Mouse (Mus musculus) liver, embryonic 14.5 days (tissue): Measurements from ENCODE around the gene Snapc3. TPM values are rescaled to one million over a fixed set of nuclear protein-coding genes. Genes with fewer than 3 reads are reported as not detected.

ENCODE experiments used
- ATAC-seq: fragments of 200-750 bp; cut with Nextera tagmentation; 2 replicates; pipeline ENCODE4 v1.8.0; 2017; ENCODE audit warnings: moderate number of reproducible peaks, mild to moderate bottlenecking, moderate library complexity; ENCODE audit not compliant: insufficient read depth
- DNase-seq, 3 experiments: peaks; one replicate each; pipeline ENCODE4 v3.0.0-alpha.2; 2012 to 2013; ENCODE audit warnings: low read depth in 3 of 3, low spot score in 3 of 3
- H3K27ac ChIP-seq: fragments of 300-500 bp; sonication (generic); 2 replicates; pipeline ENCODE4 v1.5.1; 2014; ENCODE audit warnings: moderate library complexity, mild to moderate bottlenecking, control low read depth, inconsistent platforms
- H3K27me3 ChIP-seq: fragments of 300-500 bp; sonication (generic); 2 replicates; pipeline ENCODE4 v1.6.1; 2014; ENCODE audit warnings: mild to moderate bottlenecking, low read length, moderate library complexity; ENCODE audit not compliant: control insufficient read depth, insufficient read depth
- H3K36me3 ChIP-seq: fragments of 300-500 bp; sonication (generic); replicated peaks from 2 replicates; pipeline ENCODE4 v1.6.1; 2014; ENCODE audit warnings: low read depth; ENCODE audit not compliant: control insufficient read depth, insufficient read depth
- H3K4me1 ChIP-seq, 2 experiments: fragments of 200-500 bp in 1 of 2; fragments of 300-500 bp in 1 of 2; sonication (generic) in 1 of 2; replicated peaks; 2 replicates each; pipeline ENCODE4 v1.6.1; 2012 to 2014; ENCODE audit warnings: antibody characterized with exemption in 1 of 2, inconsistent platforms in 1 of 2, low read length in 1 of 2; ENCODE audit not compliant: control insufficient read depth in 2 of 2, insufficient read depth in 2 of 2
- H3K4me2 ChIP-seq: fragments of 300-500 bp; sonication (generic); 2 replicates; pipeline ENCODE4 v1.6.1; 2014; ENCODE audit warnings: low read depth, mild to moderate bottlenecking, control low read depth, moderate library complexity
- H3K4me3 ChIP-seq, 2 experiments: fragments of 200-500 bp in 1 of 2; fragments of 300-500 bp in 1 of 2; sonication (generic) in 1 of 2; 2 replicates each; pipeline ENCODE4 v1.5.1; 2012 to 2014; ENCODE audit warnings: low read depth in 2 of 2, low read length in 2 of 2, mild to moderate bottlenecking in 2 of 2, control low read depth in 1 of 2, inconsistent platforms in 1 of 2, moderate library complexity in 1 of 2; ENCODE audit not compliant: insufficient read depth in 1 of 2
- H3K9ac ChIP-seq: fragments of 300-500 bp; sonication (generic); replicated peaks from 2 replicates; pipeline ENCODE4 v1.6.1; 2014; ENCODE audit warnings: mild to moderate bottlenecking, control low read depth, moderate library complexity
- H3K9me3 ChIP-seq: fragments of 300-500 bp; sonication (generic); 2 replicates; pipeline ENCODE4 v1.6.1; 2016; ENCODE audit warnings: low read length, mixed read lengths; ENCODE audit not compliant: control insufficient read depth
- CTCF ChIP-seq: IDR thresholded peaks from 2 replicates; pipeline ENCODE4 v1.5.1; 2016; ENCODE audit warnings: antibody characterized with exemption, low read depth, control low read depth
- EP300 ChIP-seq: IDR thresholded peaks from 2 replicates; pipeline ENCODE4 v1.6.1; 2016; ENCODE audit warnings: antibody characterized with exemption, low read depth
- WGBS: fragments of 180-500 bp; shearing (Covaris S2); extraction: QIAGEN DNeasy Blood & Tissue Kit; methylation state at CpG from one replicate; pipeline ENCODE4 v1.1.7; 2014; ENCODE audit not compliant: insufficient replicate concordance; 5-methylcytosine and 5-hydroxymethylcytosine counted together
- polyA plus RNA-seq, 2 experiments: library from polyadenylated mRNA; depleted of rRNA in 1 of 2; stranded (reverse) in 1 of 2; unstranded in 1 of 2; fragments of >200 nt; fragmentation: Nextera tagmentation in 1 of 2; extraction: Ambion mirVana in 1 of 2; gene quantifications; 2 replicates each; pipeline versions ENCODE4 v1.2.1 to v1.2.3; 2012 to 2014

The Snapc3 gene
- polyA plus RNA-seq, 2 experiments = 6.4 to 8.3 TPM

DNA sequence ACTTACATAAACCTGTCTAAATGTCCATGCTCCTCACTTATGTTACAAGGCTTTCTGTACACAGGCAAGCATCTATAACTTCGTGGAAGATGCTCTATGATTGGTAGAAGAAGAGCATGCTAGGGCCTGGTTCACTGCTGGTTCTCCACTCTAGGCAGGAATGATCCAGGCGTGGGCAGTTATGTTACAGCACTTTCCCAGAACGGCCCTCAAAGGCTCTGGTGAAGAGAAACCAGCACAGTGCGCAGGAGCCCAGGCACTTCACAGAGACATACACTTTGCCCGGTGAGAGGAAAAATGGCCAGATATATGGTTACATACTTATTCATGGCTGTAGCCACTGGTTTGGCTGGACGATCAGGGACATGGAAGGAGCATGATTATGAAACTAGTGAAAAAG is 37.8 kb upstream of the Snapc3 start:
- Histone ChIP-seq H3K9me3 (no peaks in the 10 kb centered on the region), H3K4me2 (no peak overlapping the region), H3K27ac (no peak overlapping the region), H3K36me3 (no peaks in the 10 kb centered on the region), H3K27me3 (no peaks in the 10 kb centered on the region), H3K4me3 (no peak overlapping the region), H3K9ac (no peak overlapping the region), H3K4me1 (no peaks in the 10 kb centered on the region)
- 64% methylated on average over 6 of the region's 6 CpGs for WGBS
- ATAC-seq (no peak), DNase-seq (no peak)
- TF ChIP-seq CTCF (no peak), EP300 (no peak)

DNA sequence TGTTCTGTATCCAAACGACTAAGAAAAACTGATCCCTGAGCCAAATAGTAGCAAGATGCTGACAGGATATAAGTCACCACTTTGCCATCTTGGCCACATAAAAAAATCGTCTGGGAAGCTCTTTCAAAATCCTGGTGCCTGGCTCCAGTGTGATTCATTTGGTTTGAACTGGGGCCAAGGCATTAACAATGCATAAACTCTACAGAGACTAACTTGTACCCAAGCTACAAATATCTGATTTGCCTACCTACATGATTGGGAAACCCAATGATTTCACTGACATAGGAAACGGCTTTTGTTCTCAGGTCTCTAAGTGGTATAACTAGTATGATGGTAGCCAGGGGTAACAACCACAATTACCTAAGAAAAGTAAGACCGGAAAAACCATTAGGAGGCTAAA is 37.3 kb upstream of the Snapc3 start:
- 56% methylated on average over 4 of the region's 4 CpGs for WGBS
- ATAC-seq = no peak
- no peaks in the 10 kb centered on the region for H3K4me1 ChIP-seq
- H3K9me3 ChIP-seq = no peaks in the 10 kb centered on the region
- H3K4me2 ChIP-seq = no peak overlapping the region
- DNase-seq = no peak
- H3K4me3 ChIP-seq = no peak overlapping the region
- no peaks in the 10 kb centered on the region for H3K36me3 ChIP-seq
- no peaks in the 10 kb centered on the region for H3K27me3 ChIP-seq
- TF ChIP-seq CTCF (no peak), EP300 (no peak)
- no peak overlapping the region for H3K27ac ChIP-seq
- H3K9ac ChIP-seq = no peak overlapping the region

DNA sequence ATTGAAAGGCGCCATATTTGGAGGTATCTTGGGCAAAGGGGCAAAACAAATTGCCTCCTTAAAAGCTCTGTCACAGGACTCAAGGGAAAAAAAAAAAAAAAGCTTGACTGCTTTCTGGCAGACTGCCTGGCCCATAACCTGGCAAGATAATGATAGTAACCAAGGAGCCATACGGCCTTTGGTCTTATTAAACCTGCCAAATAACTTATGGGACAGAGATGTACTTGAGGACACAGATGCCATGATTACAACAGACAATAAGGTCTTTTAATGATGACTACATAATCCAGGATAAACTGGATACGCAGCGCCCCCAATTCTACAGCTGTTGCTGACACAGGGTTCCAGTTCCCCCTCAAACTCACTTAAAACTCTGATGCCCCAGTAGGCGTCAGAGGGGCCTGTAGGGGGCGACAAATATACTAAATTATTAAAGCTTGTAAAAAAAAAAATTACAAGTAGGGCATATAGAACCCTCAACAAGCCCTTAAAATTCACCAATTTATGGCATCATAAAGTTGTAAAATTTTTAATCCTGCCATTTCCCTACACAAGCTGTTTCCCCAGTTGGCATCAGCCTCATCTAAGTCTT is 33.5 kb upstream of the Snapc3 start:
- Histone ChIP-seq H3K9me3 (no peaks in the 10 kb centered on the region), H3K36me3 (no peaks in the 10 kb centered on the region), H3K27me3 (no peaks in the 10 kb centered on the region), H3K4me2 (no peak overlapping the region), H3K4me3 (no peak overlapping the region), H3K9ac (no peak overlapping the region), H3K27ac (no peak overlapping the region), H3K4me1 (no peaks in the 10 kb centered on the region)
- ATAC-seq (no peak), DNase-seq (peak; percentile 10 to 35 (median 16))
- TF ChIP-seq CTCF (peak; percentile 47), EP300 (no peak)
- WGBS = 36% methylated on average over 6 of the region's 6 CpGs

DNA sequence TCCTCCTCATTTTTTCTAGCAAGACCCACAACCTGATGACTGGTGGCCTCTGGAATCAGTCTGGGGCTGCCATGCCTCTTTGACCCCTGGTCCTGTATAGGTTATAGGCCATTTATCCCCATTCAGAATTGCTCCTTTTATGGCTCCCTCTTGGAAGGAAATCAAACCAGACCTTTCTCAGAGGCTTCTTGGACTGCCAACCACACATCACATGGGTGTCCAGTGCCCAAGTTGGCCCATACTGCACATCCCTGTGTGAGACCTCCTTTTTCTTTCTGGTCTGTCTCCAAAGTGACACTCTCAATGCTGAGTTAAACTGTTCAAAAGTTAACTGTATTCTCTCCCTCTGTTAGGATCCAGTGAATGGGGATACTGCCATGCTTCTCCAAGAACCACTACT is 32.4 kb upstream of the Snapc3 start:
- Histone ChIP-seq H3K4me3 (no peak overlapping the region), H3K27me3 (no peaks in the 10 kb centered on the region), H3K4me2 (no peak overlapping the region), H3K4me1 (no peaks in the 10 kb centered on the region), H3K9me3 (no peaks in the 10 kb centered on the region), H3K27ac (no peak overlapping the region), H3K9ac (no peak overlapping the region), H3K36me3 (no peaks in the 10 kb centered on the region)
- ATAC-seq (no peak), DNase-seq (no peak)
- no peak for TF ChIP-seq EP300

DNA sequence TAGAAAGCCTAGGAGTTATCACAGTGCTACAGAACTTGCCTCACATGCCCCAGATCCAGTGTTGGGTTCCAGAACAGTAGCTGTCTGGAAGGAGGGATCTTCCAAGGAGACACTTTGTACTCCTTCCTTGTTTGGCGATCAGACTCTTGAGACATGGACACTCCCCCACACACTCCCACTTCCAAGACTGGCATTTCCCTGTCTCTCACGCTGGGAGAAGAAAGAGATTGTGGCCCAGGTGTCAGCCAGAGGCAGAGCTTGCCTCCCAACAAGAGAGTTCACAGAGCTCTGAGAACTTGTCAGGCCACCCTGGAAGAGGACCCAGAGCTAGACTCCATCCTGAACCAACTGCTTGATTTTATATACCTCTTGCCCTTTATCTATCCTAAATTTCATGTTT is 27.0 kb upstream of the Snapc3 start:
- WGBS = 50% methylated on average over 2 of the region's 2 CpGs
- Histone ChIP-seq H3K27ac (no peak overlapping the region), H3K27me3 (no peaks in the 10 kb centered on the region), H3K4me1 (no peaks in the 10 kb centered on the region), H3K36me3 (no peaks in the 10 kb centered on the region), H3K4me3 (no peak overlapping the region), H3K9me3 (no peaks in the 10 kb centered on the region), H3K9ac (no peak overlapping the region), H3K4me2 (no peak overlapping the region)
- DNase-seq (no peak), ATAC-seq (no peak)
- TF ChIP-seq CTCF (no peak), EP300 (no peak)
